Mouse (Mus musculus): ENCODE data around the gene Cabp2. TPM values are rescaled to one million over a fixed set of nuclear protein-coding genes. Genes with fewer than 3 reads are reported as not detected.
"Not testable (repeated sequence)": the region's sequence is repeated elsewhere in the genome, so short reads cannot be mapped to it uniquely, and the experiment has no call there.

Gene Cabp2
- total and polyA plus RNA-seq, 2 experiments = 0.27 to 0.37 TPM

GRCm38 (mm10) chr19:4057962-4058361 lies 23.4 kb upstream of the Cabp2 start:
- no peak overlapping the region for H3K9ac ChIP-seq (ENCODE audit: low read depth, low read length)
- WGBS = 96% methylated on average over 7 of the region's 7 CpGs

GRCm38 (mm10) chr19:4058581-4058980 lies 22.8 kb upstream of the Cabp2 start:
- no peaks in the 10 kb centered on the region for H3K36me3 ChIP-seq (ENCODE audit: control insufficient read depth, insufficient read depth, low read length)
- no peak overlapping the region for H3K4me3 ChIP-seq (ENCODE audit: insufficient read depth, low read depth, low read length)
- no peak for TF ChIP-seq CTCF (IDR thresholded peaks at IDR 0.05; ENCODE audit: low read depth, low read length)
- no peak for TF ChIP-seq POLR2A (IDR thresholded peaks at IDR 0.05; ENCODE audit: extremely low read depth, insufficient read depth, low read length)
- 69% methylated on average over 5 of the region's 5 CpGs for WGBS
- H3K27me3 ChIP-seq (ENCODE audit: control insufficient read depth, insufficient read depth, low read length) = no peaks in the 10 kb centered on the region
- DNase-seq (ENCODE audit: extremely low read depth, low read depth, low spot score) = no peak
- no peak overlapping the region for H3K9ac ChIP-seq (ENCODE audit: low read depth, low read length)
- H3K4me1 ChIP-seq (ENCODE audit: control insufficient read depth, insufficient read depth, low read length) = peaks cover 28% of the 10 kb centered on the region
- peak overlapping the region; percentile 71 for H3K27ac ChIP-seq (replicated peaks; ENCODE audit: insufficient read depth, low read depth, low read length)
- no peaks in the 10 kb centered on the region for H3K79me2 ChIP-seq (ENCODE audit: control insufficient read depth, insufficient read depth, low read length)

More at GRCm38 (mm10) chr19:4057962-4058361, 23.4 kb upstream of the Cabp2 start:
- no peak for TF ChIP-seq CTCF (IDR thresholded peaks at IDR 0.05; ENCODE audit: low read depth, low read length)
- TF ChIP-seq POLR2A (IDR thresholded peaks at IDR 0.05; ENCODE audit: extremely low read depth, insufficient read depth, low read length) = no peak
- Histone ChIP-seq H3K27ac (replicated peaks; ENCODE audit: insufficient read depth, low read depth, low read length) (peak overlapping the region; percentile 71; the same call in 1 of the 2 replicates), H3K36me3 (ENCODE audit: control insufficient read depth, insufficient read depth, low read length) (no peaks in the 10 kb centered on the region), H3K79me2 (ENCODE audit: control insufficient read depth, insufficient read depth, low read length) (no peaks in the 10 kb centered on the region), H3K4me1 (ENCODE audit: control insufficient read depth, insufficient read depth, low read length) (peaks cover 28% of the 10 kb centered on the region), H3K27me3 (ENCODE audit: control insufficient read depth, insufficient read depth, low read length) (no peaks in the 10 kb centered on the region), H3K4me3 (ENCODE audit: insufficient read depth, low read depth, low read length) (no peak overlapping the region)
- no peak for DNase-seq (ENCODE audit: extremely low read depth, low read depth, low spot score)

GRCm38 (mm10) chr19:4059069-4059740 lies 22.2 kb upstream of the Cabp2 start, which contains the start of gene Gstp3:
Gene Gstp3, minus strand, starts transcription at chr19:4059569.
- WGBS = 19% methylated on average over 15 of the region's 15 CpGs
- Histone ChIP-seq H3K4me3 (ENCODE audit: insufficient read depth, low read depth, low read length) (no peak within 1 kb of the TSS), H3K36me3 (ENCODE audit: control insufficient read depth, insufficient read depth, low read length) (no peaks in the 10 kb centered on the region), H3K79me2 (ENCODE audit: control insufficient read depth, insufficient read depth, low read length) (no peaks in the 10 kb centered on the region), H3K9ac (ENCODE audit: low read depth, low read length) (peak within 1 kb of the TSS; percentile 9; the same call in 1 of the 2 replicates), H3K27ac (replicated peaks; ENCODE audit: insufficient read depth, low read depth, low read length) (peak within 1 kb of the TSS; percentile 71), H3K27me3 (ENCODE audit: control insufficient read depth, insufficient read depth, low read length) (no peaks in the 10 kb centered on the region), H3K4me1 (ENCODE audit: control insufficient read depth, insufficient read depth, low read length) (peaks cover 28% of the 10 kb centered on the region)
- TF ChIP-seq CTCF (IDR thresholded peaks at IDR 0.05; ENCODE audit: low read depth, low read length) (no peak), POLR2A (IDR thresholded peaks at IDR 0.05; ENCODE audit: extremely low read depth, insufficient read depth, low read length) (0 out of 2 replicates have a peak, but pooled peaks have one; percentile 53)
- peak; percentile 99 for DNase-seq (ENCODE audit: extremely low read depth, low read depth, low spot score)

- peaks cover 25% of the 10 kb centered on the region for H3K4me1 ChIP-seq (ENCODE audit: control insufficient read depth, insufficient read depth, low read length)
- WGBS = 23% methylated on average over 8 of the region's 8 CpGs
- DNase-seq (ENCODE audit: extremely low read depth, low read depth, low spot score) = peak; percentile 90
These were observed 21.1 kb upstream of the Cabp2 start for GRCm38 (mm10) chr19:4060044-4060898.

GRCm38 (mm10) chr19:4060899-4061465 lies 20.4 kb upstream of the Cabp2 start:
- no peaks in the 10 kb centered on the region for H3K27me3 ChIP-seq (ENCODE audit: control insufficient read depth, insufficient read depth, low read length)
- TF ChIP-seq POLR2A (IDR thresholded peaks at IDR 0.05; ENCODE audit: extremely low read depth, insufficient read depth, low read length) = peak; percentile 53; the same call in 1 of the 2 replicates
- no peak for TF ChIP-seq CTCF (IDR thresholded peaks at IDR 0.05; ENCODE audit: low read depth, low read length)
- no peaks in the 10 kb centered on the region for H3K36me3 ChIP-seq (ENCODE audit: control insufficient read depth, insufficient read depth, low read length)
- H3K27ac ChIP-seq (replicated peaks; ENCODE audit: insufficient read depth, low read depth, low read length) = peak overlapping the region; percentile 70
- no peak overlapping the region for H3K4me3 ChIP-seq (ENCODE audit: insufficient read depth, low read depth, low read length)
- no peak for DNase-seq (ENCODE audit: extremely low read depth, low read depth, low spot score)
- H3K9ac ChIP-seq (ENCODE audit: low read depth, low read length) = peak overlapping the region; percentile 7; the same call in 1 of the 2 replicates
- 34% methylated on average over 6 of the region's 6 CpGs for WGBS
- no peaks in the 10 kb centered on the region for H3K79me2 ChIP-seq (ENCODE audit: control insufficient read depth, insufficient read depth, low read length)
- peaks cover 20% of the 10 kb centered on the region for H3K4me1 ChIP-seq (ENCODE audit: control insufficient read depth, insufficient read depth, low read length)

More at GRCm38 (mm10) chr19:4060044-4060898, 21.1 kb upstream of the Cabp2 start:
- H3K27ac ChIP-seq (replicated peaks; ENCODE audit: insufficient read depth, low read depth, low read length) = peak overlapping the region; percentile 52
- H3K27me3 ChIP-seq (ENCODE audit: control insufficient read depth, insufficient read depth, low read length); H3K79me2 ChIP-seq (ENCODE audit: control insufficient read depth, insufficient read depth, low read length); H3K9ac ChIP-seq (ENCODE audit: low read depth, low read length); H3K4me3 ChIP-seq (ENCODE audit: insufficient read depth, low read depth, low read length); H3K36me3 ChIP-seq (ENCODE audit: control insufficient read depth, insufficient read depth, low read length): not testable (repeated sequence)
- TF ChIP-seq CTCF (IDR thresholded peaks at IDR 0.05; ENCODE audit: low read depth, low read length) (peak; percentile 62), POLR2A (IDR thresholded peaks at IDR 0.05; ENCODE audit: extremely low read depth, insufficient read depth, low read length) (peak; percentile 73)

GRCm38 (mm10) chr19:4063357-4063756 lies 18.0 kb upstream of the Cabp2 start:
- WGBS = 21% methylated on average over 4 of the region's 4 CpGs
- H3K36me3 ChIP-seq (ENCODE audit: control insufficient read depth, insufficient read depth, low read length); H3K27me3 ChIP-seq (ENCODE audit: control insufficient read depth, insufficient read depth, low read length); H3K9ac ChIP-seq (ENCODE audit: low read depth, low read length); H3K79me2 ChIP-seq (ENCODE audit: control insufficient read depth, insufficient read depth, low read length): not testable (repeated sequence)
- peaks cover 16% of the 10 kb centered on the region for H3K4me1 ChIP-seq (ENCODE audit: control insufficient read depth, insufficient read depth, low read length)
- peak; percentile 68 for DNase-seq (ENCODE audit: extremely low read depth, low read depth, low spot score)
- 0 out of 2 replicates have a peak overlapping the region, but pooled peaks have one; percentile 13 for H3K27ac ChIP-seq (replicated peaks; ENCODE audit: insufficient read depth, low read depth, low read length)
- 0 out of 2 replicates have a peak overlapping the region, but pooled peaks have one; percentile 4 for H3K4me3 ChIP-seq (ENCODE audit: insufficient read depth, low read depth, low read length)

- 0% methylated on average over 5 of the region's 11 CpGs for WGBS
- H3K9ac ChIP-seq (ENCODE audit: low read depth, low read length); H3K27ac ChIP-seq (replicated peaks; ENCODE audit: insufficient read depth, low read depth, low read length): not testable (repeated sequence)
These were observed 16.9 kb upstream of the Cabp2 start for GRCm38 (mm10) chr19:4064501-4064900.

More at GRCm38 (mm10) chr19:4064501-4064900, 16.9 kb upstream of the Cabp2 start:
- H3K36me3 ChIP-seq (ENCODE audit: control insufficient read depth, insufficient read depth, low read length); H3K4me3 ChIP-seq (ENCODE audit: insufficient read depth, low read depth, low read length); H3K79me2 ChIP-seq (ENCODE audit: control insufficient read depth, insufficient read depth, low read length); H3K27me3 ChIP-seq (ENCODE audit: control insufficient read depth, insufficient read depth, low read length); DNase-seq (ENCODE audit: extremely low read depth, low read depth, low spot score): not testable (repeated sequence)
- peaks cover 13% of the 10 kb centered on the region for H3K4me1 ChIP-seq (ENCODE audit: control insufficient read depth, insufficient read depth, low read length)

All from liver, adult 2 months (tissue).